Mouse (Mus musculus) cerebellum, postnatal 10 days (tissue): ENCODE measurements at regions not wholly inside any gene's neighbourhood (a gene's known extent, or its start where the extent isn't known, plus 50 kb on each side); places are given as distances from the start of the nearest gene placed in this dataset.

Source experiments
- DNase-seq, 2 experiments: peaks; one replicate each; pipeline ENCODE4 v3.0.0; 2021; ENCODE audit warnings: mixed read lengths in 2 of 2

- DNase-seq: no peak
These were observed 264.1 kb upstream of the Gm765 start for GRCm38 (mm10) chr6:98606680-98607079.

DNA sequence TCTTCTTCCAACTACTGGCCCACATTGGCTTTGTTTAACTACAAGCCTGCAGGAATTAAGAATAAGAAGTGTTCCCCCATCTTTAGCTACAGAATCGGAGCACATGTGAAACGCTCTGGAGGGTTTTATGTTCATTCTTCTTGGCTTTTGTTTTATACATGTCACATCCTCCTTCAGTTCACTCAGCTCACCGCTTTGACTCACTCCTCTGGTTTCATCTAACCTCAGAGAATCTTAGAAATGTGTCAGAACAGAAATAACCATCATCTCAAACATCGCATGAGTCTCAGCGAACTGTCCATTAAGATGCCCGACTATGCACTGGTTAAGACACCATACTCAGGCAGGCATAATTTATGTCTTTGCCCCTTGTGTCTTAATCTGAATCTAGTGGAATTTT lies 255.1 kb upstream of the Gm765 start:
- DNase-seq: no peak

GRCm38 (mm10) chr6:98590989-98591388 lies 248.4 kb upstream of the Gm765 start:
- no peak for DNase-seq

DNA sequence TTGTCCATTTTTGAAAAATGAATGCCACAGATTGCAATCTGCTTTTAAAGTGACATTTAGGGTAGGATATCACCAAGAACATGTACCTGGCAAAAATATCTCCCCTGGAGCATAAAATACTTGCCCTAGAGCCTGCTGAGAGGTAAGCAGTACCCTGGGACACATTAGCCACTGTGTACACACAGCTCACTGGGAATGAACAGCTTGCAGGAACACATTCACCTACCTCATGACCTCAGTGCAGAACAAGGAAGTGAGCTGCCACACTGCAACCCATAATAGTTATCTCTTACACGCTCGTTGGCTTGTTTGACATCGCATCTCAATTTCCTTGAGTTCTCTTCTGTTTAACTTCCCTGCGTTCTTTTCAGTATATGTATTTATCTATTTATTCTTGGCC lies 246.4 kb upstream of the Gm765 start:
- no peak for DNase-seq

DNA sequence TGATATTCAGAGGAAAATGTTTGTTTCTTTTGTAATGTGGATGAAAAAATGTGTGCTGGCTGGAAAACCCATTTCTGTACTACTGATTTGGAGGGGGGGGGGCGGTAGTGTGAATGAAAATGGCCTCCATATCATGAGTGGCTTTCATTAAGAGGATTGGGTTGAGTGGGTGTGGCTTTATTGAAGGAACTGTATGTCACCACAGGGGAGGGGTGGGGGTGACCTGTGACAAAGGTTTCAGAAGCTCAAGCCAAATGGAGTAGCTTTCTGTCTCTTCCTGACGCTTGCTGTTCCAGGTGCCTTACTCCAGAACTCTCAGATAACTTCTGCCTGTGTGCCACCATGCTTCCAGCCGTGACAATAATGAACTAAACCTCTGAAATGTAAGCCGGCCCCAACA lies 242.0 kb upstream of the Gm765 start:
- no peak for DNase-seq

DNA sequence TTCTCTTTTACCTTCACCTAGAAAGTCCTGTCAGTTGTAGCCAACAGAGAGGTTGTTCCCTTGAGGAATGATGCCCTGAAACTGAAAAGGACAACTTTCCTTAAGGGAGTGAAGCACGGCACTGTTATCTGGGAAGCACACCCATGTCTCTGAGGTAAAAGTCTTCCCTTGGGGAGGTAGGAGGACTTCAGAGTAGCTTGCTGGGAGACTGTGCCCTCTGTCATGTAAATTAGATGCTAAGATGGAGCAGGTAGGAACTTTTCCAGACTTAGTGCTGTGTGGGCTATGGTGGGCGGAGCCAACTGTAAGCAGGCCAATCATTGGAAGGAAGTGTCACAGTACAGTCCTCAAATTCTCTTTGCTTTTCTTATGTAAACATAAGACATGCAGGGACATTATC lies 240.3 kb upstream of the Gm765 start:
- DNase-seq: no peak

DNA sequence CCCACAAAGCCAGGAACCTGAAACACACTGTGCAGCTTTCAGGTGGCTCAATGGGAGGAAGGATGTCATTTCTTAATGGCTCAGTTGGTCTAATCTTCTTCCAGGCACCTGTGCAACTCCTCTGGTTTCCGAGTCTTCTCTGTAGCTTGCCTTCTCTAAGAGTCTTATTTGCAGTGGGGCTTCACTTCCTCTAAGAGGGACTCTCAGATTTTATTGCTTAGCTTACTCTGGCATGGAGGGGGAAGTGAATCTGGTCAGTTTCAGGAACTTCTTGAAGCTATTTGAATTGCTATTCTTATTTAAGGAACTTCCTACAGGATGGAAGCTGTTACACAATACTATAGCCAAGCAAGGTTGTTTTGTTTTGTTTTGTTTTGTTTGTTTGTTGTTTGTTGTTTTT lies 232.7 kb upstream of the Gm765 start:
- no peak for DNase-seq

- no peak for DNase-seq
These were observed 213.1 kb upstream of the Gm765 start for GRCm38 (mm10) chr6:98555702-98556101.

- no peak for DNase-seq
These were observed 211.4 kb upstream of the Gm765 start for GRCm38 (mm10) chr6:98553922-98554321.

DNA sequence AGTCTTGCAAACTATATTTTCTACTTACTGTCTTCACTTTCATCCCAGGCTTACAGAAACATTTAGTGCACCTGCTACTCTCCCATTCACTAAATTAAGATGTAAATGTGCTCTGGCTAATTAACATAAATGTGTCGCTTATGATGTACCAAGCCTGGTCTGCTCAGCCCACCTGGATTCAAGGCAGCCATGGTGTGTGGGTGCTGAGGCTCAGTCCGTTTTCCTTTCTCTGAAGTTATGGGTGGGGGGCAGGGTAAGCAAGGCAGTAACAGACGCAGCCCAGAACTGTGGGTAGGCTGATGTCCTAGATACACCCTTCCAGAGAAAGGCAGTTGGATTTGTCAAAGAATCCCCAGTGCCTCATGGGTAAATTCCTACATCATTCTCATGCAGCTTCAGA lies 209.2 kb upstream of the Gm765 start:
- DNase-seq: no peak

DNA sequence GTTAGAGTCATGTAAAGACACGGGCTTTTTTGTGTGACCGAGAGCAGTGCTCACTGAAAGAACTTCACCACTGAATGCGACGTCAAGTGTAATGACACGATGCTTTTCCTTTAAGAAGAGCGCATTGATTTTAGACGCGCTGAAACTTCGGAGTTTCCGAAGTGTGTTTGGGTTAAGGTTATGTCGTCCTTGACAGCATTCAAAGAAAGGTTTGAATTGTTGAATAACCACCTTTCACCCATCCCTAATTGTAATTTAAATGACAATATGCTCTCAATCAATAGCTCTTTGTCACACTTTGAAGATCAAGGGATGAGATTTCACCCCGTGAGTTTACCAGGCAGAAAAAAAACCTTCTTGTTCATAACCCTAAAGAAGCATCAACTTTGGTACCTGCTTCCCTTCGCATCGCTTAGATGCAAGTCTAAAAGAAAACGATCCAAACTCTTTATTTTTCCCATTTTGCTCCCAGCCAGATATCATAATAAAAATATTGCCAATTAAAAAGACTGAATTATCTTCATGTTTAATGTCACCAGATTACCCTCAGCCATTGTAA lies 184.4 kb upstream of the Gm765 start:
- DNase-seq: no peak

GRCm38 (mm10) chr6:98525286-98525685 lies 182.7 kb upstream of the Gm765 start:
- DNase-seq: peak; percentile 80 to 84

DNA sequence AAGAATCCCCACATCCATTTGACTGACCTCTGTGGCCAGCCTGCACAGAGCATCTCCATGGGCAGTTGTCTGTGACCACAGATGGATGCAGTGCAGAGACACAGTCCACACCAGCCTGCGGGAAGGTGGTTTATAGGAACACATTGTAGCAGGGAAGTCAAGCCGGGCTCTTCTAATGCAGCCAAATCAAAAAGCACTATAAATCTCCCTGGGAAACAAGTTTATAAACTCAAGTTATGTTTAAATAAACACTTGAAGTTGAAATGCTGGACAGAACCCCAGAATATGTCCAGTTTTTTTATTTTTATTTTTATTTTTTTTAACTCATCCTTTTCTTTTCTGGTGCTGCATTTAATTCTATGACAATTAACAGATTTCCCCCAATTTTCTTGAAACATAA lies 182.1 kb upstream of the Gm765 start:
- no peak for DNase-seq

DNA sequence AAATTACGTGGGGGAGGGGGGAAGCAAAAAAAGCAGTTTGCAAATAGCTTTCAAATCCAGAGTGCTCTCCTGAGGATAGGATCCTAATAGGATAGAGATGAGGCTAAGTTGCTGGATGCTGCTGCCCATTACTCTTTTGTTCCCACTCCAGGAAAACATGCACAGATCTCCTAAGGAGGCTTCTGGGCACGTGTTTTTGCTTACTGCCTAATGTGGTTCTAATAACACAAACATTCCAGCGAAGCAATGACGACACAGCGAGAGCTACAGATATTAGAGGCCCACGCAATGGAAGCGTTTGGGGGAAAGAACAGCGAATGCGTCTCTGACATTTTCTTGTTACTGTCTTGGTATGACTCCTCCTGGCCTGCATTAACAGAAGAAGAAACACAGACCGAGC lies 179.0 kb upstream of the Gm765 start:
- no peak for DNase-seq

DNA sequence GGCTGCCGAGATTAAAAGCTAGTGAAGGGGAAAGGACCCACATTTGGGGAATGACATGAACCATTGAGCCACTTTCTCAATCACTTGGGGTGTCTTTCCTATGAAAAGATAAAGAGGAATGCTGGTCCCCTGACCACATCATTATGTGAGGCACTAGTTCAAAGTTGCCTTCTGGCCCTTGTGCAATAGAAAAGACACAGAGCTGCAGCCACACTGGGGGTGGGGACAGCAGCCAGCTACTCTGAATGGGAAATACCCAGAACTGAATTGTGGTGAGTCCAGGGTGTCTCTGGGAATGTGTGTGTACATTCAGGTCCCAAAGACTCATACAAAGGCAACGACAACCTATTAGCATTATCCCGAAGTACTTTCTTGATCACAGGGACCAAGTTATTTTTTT lies 172.3 kb upstream of the Gm765 start:
- DNase-seq: no peak

GRCm38 (mm10) chr6:98514376-98514775 lies 171.8 kb upstream of the Gm765 start:
- DNase-seq: peak in 1 of 2 experiments; percentile 14

- no peak for DNase-seq
These were observed 170.7 kb upstream of the Gm765 start for GRCm38 (mm10) chr6:98513217-98513616.

DNA sequence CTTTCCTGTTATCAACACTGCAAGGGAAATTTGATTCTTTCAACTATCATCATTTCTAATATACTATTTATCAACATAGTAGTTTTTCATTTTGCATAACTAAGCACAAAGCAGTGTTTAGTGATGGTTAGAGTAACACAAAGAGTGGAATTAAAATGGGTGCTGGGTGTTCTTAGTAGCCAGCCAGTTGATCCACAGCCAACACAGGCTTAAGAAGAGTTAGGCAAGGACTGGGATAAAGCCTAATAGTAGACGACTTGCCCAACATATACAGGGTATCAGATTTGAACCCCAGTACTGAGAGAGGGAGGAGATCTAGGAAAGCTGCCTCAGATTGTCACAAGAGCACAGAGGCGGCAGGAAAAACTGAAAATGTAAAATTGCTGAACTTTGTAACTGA lies 160.2 kb upstream of the Gm765 start:
- no peak for DNase-seq

- DNase-seq: no peak
These were observed 157.2 kb upstream of the Gm765 start for GRCm38 (mm10) chr6:98499721-98500120.

GRCm38 (mm10) chr6:98486626-98487025 lies 144.1 kb upstream of the Gm765 start:
- no peak for DNase-seq

- DNase-seq: no peak
These were observed 141.0 kb upstream of the Gm765 start for GRCm38 (mm10) chr6:98483319-98484123.

- DNase-seq: no peak
These were observed 139.8 kb upstream of the Gm765 start for GRCm38 (mm10) chr6:98482319-98482718.

DNA sequence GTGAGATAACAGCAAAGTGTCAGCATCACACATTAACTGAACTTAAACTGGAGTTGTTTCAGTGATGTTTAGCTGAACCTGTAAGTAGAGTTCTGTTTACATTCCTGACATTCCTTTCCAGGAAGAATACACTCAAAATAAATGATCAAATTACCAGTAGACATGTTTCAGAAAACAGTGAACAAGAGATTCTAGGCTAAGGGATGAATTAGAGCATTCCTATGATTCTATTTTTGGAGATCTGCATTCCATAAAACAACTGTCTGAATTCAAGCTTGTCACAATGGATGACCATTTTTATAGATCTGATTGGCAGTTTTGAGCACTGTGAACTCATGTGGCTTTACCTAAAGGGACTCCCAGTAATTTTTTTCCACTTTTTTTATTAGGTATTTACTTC lies 125.0 kb upstream of the Gm765 start:
- DNase-seq: no peak

- no peak for DNase-seq
These were observed 109.7 kb upstream of the Gm765 start for GRCm38 (mm10) chr6:98452277-98452676.

DNA sequence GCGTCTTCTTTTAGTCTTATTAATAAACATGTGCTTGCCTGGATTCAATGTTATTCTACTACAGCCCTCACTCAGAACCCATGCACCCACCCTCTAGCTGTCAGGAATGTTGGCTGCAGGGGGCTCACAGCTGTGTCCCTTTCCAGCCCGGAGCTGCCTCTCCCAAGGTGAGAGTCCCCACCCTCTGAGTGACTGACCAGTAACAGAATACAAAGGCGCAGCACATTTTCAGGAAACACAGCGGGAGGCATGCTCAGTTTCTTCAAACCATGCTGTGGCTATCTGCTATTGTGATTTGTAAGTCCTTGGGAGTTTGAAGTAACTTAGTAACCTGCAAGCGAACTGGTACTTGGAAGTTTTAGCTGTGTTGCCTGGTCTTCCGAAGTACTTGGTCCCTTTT lies 93.1 kb upstream of the Gm765 start:
- DNase-seq: no peak
